Mouse (Mus musculus): ENCODE measurements around the gene Palm3. TPM values are rescaled to one million over a fixed set of nuclear protein-coding genes. Genes with fewer than 3 reads are reported as not detected.

The Palm3 gene
- polyA plus RNA-seq, 1 experiment from 2014 or later, result 2.1 TPM

GRCm38 (mm10) chr8:84068316-84069035 lies 47.2 kb downstream of the Palm3 start:
- ATAC-seq (ENCODE audit: insufficient number of reproducible peaks, low FRiP score), result no peak
- Histone ChIP-seq H3K36me3 (no peaks in the 10 kb centered on the region), H3K9me3 (replicated peaks) (no peaks in the 10 kb centered on the region), H3K9ac (no peak overlapping the region), H3K4me1 (replicated peaks) (peaks cover 42% of the 10 kb centered on the region), H3K27ac (ENCODE audit: poor library complexity, severe bottlenecking) (peak overlapping the region; percentile 36), H3K4me3 (no peak overlapping the region; the same call in 1 of the 2 replicates), H3K4me2 (peak overlapping the region; percentile 75), H3K27me3 (replicated peaks) (no peaks in the 10 kb centered on the region)
- WGBS, result 35% methylated on average over 12 of the region's 12 CpGs

DNA sequence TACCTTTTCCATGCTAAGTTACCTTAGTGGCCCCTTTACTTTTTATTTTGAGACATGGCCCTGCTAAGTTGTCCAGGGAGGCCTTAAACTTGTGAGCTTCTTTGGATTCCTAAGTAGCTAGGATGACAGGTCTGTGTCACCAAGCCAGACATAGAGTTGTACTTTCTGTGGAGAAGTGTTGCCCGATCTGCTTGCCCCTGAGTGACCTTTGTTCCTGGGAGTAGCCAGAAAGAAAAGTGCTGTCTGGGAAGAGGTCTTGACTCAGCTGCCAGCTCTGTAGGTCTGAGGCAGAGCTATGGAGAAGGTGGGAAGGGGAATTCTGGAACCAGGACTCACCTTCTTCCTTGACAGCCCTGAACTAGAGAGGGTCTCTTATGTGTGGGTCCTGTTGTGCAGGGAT lies 47.9 kb downstream of the Palm3 start:
- ATAC-seq (ENCODE audit: insufficient number of reproducible peaks, low FRiP score), result no peak
- no peaks in the 10 kb centered on the region for H3K27me3 ChIP-seq (replicated peaks)
- no peak overlapping the region for H3K27ac ChIP-seq (ENCODE audit: poor library complexity, severe bottlenecking)
- 32% methylated on average over 1 of the region's 1 CpGs for WGBS
- H3K9me3 ChIP-seq (replicated peaks), result no peaks in the 10 kb centered on the region
- H3K4me3 ChIP-seq, result no peak overlapping the region
- H3K4me1 ChIP-seq (replicated peaks), result peaks cover 45% of the 10 kb centered on the region
- H3K36me3 ChIP-seq, result 0 out of 2 replicates have a peak, but pooled peaks cover 3% of the 10 kb centered on the region
- H3K9ac ChIP-seq, result 0 out of 2 replicates have a peak overlapping the region, but pooled peaks have one; percentile 13
- H3K4me2 ChIP-seq, result no peak overlapping the region

DNA sequence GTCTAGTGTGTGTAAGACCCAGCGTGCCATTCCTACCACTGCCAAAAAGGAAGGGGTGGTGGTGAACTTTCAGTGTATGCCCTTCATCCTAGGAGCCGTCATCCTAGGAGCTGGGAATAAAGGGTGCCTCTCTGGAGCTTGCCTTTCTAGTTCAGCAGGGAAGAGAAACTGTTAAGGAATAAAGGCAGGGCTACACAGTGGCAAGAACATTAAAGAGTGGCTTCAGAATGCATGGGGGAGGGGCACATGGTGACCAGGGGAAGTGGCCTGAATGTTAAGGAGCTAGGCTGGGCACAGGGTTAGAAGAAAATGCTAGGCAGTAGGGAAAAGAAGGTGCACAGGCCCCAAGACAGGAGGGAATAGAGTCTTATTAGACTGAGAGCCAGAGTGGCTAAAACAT lies 48.5 kb downstream of the Palm3 start:
- H3K9me3 ChIP-seq (replicated peaks), result no peaks in the 10 kb centered on the region
- no peak overlapping the region for H3K27ac ChIP-seq (ENCODE audit: poor library complexity, severe bottlenecking)
- no peak overlapping the region for H3K4me3 ChIP-seq
- H3K9ac ChIP-seq, result 0 out of 2 replicates have a peak overlapping the region, but pooled peaks have one; percentile 13
- H3K36me3 ChIP-seq, result peaks cover 6% of the 10 kb centered on the region; the same call in 1 of the 2 replicates
- ATAC-seq (ENCODE audit: insufficient number of reproducible peaks, low FRiP score), result no peak
- H3K4me1 ChIP-seq (replicated peaks), result peaks cover 45% of the 10 kb centered on the region
- H3K27me3 ChIP-seq (replicated peaks), result no peaks in the 10 kb centered on the region
- no peak overlapping the region for H3K4me2 ChIP-seq
- 73% methylated on average over 2 of the region's 2 CpGs for WGBS

- WGBS, result 69% methylated on average over 5 of the region's 5 CpGs
- Histone ChIP-seq H3K9me3 (replicated peaks) (no peaks in the 10 kb centered on the region), H3K27me3 (replicated peaks) (no peaks in the 10 kb centered on the region), H3K27ac (ENCODE audit: poor library complexity, severe bottlenecking) (no peak overlapping the region), H3K9ac (no peak overlapping the region), H3K4me1 (replicated peaks) (peaks cover 45% of the 10 kb centered on the region), H3K4me3 (no peak overlapping the region), H3K36me3 (peaks cover 11% of the 10 kb centered on the region), H3K4me2 (no peak overlapping the region)
- no peak for ATAC-seq (ENCODE audit: insufficient number of reproducible peaks, low FRiP score)
These were observed 49.0 kb downstream of the Palm3 start for GRCm38 (mm10) chr8:84070241-84070640.

GRCm38 (mm10) chr8:84070667-84071066 lies 49.4 kb downstream of the Palm3 start:
- H3K4me3 ChIP-seq, result no peak overlapping the region
- H3K4me1 ChIP-seq (replicated peaks), result peaks cover 45% of the 10 kb centered on the region
- H3K27ac ChIP-seq (ENCODE audit: poor library complexity, severe bottlenecking), result no peak overlapping the region
- peaks cover 13% of the 10 kb centered on the region for H3K36me3 ChIP-seq
- 83% methylated on average over 2 of the region's 2 CpGs for WGBS
- H3K4me2 ChIP-seq, result no peak overlapping the region
- no peaks in the 10 kb centered on the region for H3K27me3 ChIP-seq (replicated peaks)
- no peak for ATAC-seq (ENCODE audit: insufficient number of reproducible peaks, low FRiP score)
- H3K9ac ChIP-seq, result no peak overlapping the region
- H3K9me3 ChIP-seq (replicated peaks), result no peaks in the 10 kb centered on the region

GRCm38 (mm10) chr8:84071921-84072320 lies 50.6 kb downstream of the Palm3 start:
- no peak for ATAC-seq (ENCODE audit: insufficient number of reproducible peaks, low FRiP score)
- Histone ChIP-seq H3K4me2 (no peak overlapping the region), H3K36me3 (peaks cover 22% of the 10 kb centered on the region), H3K4me3 (no peak overlapping the region), H3K27me3 (replicated peaks) (no peaks in the 10 kb centered on the region), H3K9ac (no peak overlapping the region), H3K27ac (ENCODE audit: poor library complexity, severe bottlenecking) (no peak overlapping the region), H3K9me3 (replicated peaks) (no peaks in the 10 kb centered on the region), H3K4me1 (replicated peaks) (peaks cover 45% of the 10 kb centered on the region)
- WGBS, result 66% methylated on average over 3 of the region's 3 CpGs

DNA sequence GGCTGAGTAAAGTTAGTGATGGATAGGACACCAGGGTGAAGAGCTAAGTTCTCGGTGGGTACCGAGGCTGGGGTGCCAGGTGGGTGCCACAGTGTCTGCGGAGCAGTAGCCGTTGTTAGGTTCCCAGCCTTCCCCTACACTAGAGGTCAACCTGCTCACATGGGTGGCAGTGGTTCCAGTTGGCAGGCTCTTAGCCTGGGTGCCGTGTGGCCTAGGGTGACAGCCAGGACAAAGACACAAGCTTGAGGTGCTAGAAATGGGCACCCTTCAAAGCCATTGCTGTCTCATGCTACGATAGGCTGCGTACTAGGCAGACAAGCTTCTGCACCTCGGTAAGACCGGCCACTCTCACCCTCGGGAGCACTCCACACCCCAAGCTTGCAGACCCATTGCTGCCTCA lies 51.0 kb downstream of the Palm3 start:
- H3K9ac ChIP-seq, result no peak overlapping the region
- peaks cover 45% of the 10 kb centered on the region for H3K4me1 ChIP-seq (replicated peaks)
- no peaks in the 10 kb centered on the region for H3K27me3 ChIP-seq (replicated peaks)
- no peak overlapping the region for H3K4me3 ChIP-seq
- H3K27ac ChIP-seq (ENCODE audit: poor library complexity, severe bottlenecking), result no peak overlapping the region
- no peak for ATAC-seq (ENCODE audit: insufficient number of reproducible peaks, low FRiP score)
- peaks cover 25% of the 10 kb centered on the region for H3K36me3 ChIP-seq
- WGBS, result 86% methylated on average over 10 of the region's 10 CpGs
- H3K9me3 ChIP-seq (replicated peaks), result no peaks in the 10 kb centered on the region
- H3K4me2 ChIP-seq, result no peak overlapping the region

- H3K27ac ChIP-seq (ENCODE audit: poor library complexity, severe bottlenecking), result no peak overlapping the region
- WGBS, result 70% methylated on average over 10 of the region's 10 CpGs
- no peaks in the 10 kb centered on the region for H3K27me3 ChIP-seq (replicated peaks)
- H3K9ac ChIP-seq, result no peak overlapping the region
- no peaks in the 10 kb centered on the region for H3K9me3 ChIP-seq (replicated peaks)
- H3K4me3 ChIP-seq, result no peak overlapping the region
- H3K4me2 ChIP-seq, result no peak overlapping the region
- peaks cover 25% of the 10 kb centered on the region for H3K36me3 ChIP-seq
- peaks cover 35% of the 10 kb centered on the region for H3K4me1 ChIP-seq (replicated peaks)
- ATAC-seq (ENCODE audit: insufficient number of reproducible peaks, low FRiP score), result no peak
These were observed 52.1 kb downstream of the Palm3 start for GRCm38 (mm10) chr8:84073230-84073976.

GRCm38 (mm10) chr8:84076412-84076811 lies 55.1 kb downstream of the Palm3 start:
- Histone ChIP-seq H3K4me1 (replicated peaks) (peaks cover 24% of the 10 kb centered on the region), H3K27me3 (replicated peaks) (no peaks in the 10 kb centered on the region), H3K4me2 (no peak overlapping the region), H3K9me3 (replicated peaks) (no peaks in the 10 kb centered on the region), H3K36me3 (peaks cover 42% of the 10 kb centered on the region), H3K27ac (ENCODE audit: poor library complexity, severe bottlenecking) (no peak overlapping the region), H3K4me3 (no peak overlapping the region), H3K9ac (no peak overlapping the region)
- 52% methylated on average over 1 of the region's 1 CpGs for WGBS
- no peak for ATAC-seq (ENCODE audit: insufficient number of reproducible peaks, low FRiP score)

- no peak for ATAC-seq (ENCODE audit: insufficient number of reproducible peaks, low FRiP score)
- peaks cover 20% of the 10 kb centered on the region for H3K4me1 ChIP-seq (replicated peaks)
- 78% methylated on average over 3 of the region's 3 CpGs for WGBS
- H3K27me3 ChIP-seq (replicated peaks), result no peaks in the 10 kb centered on the region
- H3K36me3 ChIP-seq, result peaks cover 45% of the 10 kb centered on the region
- H3K4me2 ChIP-seq, result no peak overlapping the region
- no peak overlapping the region for H3K27ac ChIP-seq (ENCODE audit: poor library complexity, severe bottlenecking)
- no peak overlapping the region for H3K9ac ChIP-seq
- no peaks in the 10 kb centered on the region for H3K9me3 ChIP-seq (replicated peaks)
- no peak overlapping the region for H3K4me3 ChIP-seq
These were observed 55.6 kb downstream of the Palm3 start for GRCm38 (mm10) chr8:84076849-84077248.

DNA sequence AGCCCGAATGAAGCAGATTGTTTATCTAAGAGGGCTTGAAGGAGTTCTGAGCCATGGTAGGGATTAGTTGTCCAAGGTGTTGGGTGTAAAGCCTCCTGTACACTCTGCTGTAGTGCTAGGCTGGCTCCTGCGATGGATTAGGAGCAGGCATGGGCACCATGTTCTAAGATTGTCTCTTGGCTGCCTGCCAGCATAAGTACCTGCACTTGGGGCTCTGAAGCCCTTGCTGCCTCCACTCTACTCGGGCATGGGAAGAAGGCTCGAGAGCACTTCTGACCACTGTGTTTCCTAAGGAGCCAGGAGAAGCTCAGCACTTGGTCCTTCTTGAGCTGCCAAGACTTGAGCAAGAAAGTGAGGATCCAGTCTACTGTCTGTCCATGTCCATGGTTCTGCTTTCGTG lies 57.9 kb downstream of the Palm3 start:
- Histone ChIP-seq H3K9me3 (replicated peaks) (no peaks in the 10 kb centered on the region), H3K4me3 (no peak overlapping the region), H3K36me3 (peaks cover 65% of the 10 kb centered on the region), H3K27ac (ENCODE audit: poor library complexity, severe bottlenecking) (no peak overlapping the region), H3K9ac (no peak overlapping the region), H3K4me1 (replicated peaks) (peaks cover 10% of the 10 kb centered on the region; the same call in 1 of the 2 replicates), H3K27me3 (replicated peaks) (no peaks in the 10 kb centered on the region), H3K4me2 (no peak overlapping the region)
- 57% methylated on average over 5 of the region's 5 CpGs for WGBS
- no peak for ATAC-seq (ENCODE audit: insufficient number of reproducible peaks, low FRiP score)
